Mouse (Mus musculus): ENCODE measurements around the gene Tspan1. TPM values are rescaled to one million over a fixed set of nuclear protein-coding genes. Genes with fewer than 3 reads are reported as not detected.

Tspan1 gene
- polyA plus RNA-seq, 1 experiment from 2014 or later, result 0.22 TPM

- no peaks in the 10 kb centered on the region for H3K9me3 ChIP-seq
- no peak overlapping the region for H3K4me2 ChIP-seq
- WGBS, result 71% methylated on average over 1 of the region's 1 CpGs
- no peak overlapping the region for H3K4me3 ChIP-seq
- peaks cover 19% of the 10 kb centered on the region for H3K4me1 ChIP-seq
- H3K27ac ChIP-seq, result no peak overlapping the region
- H3K27me3 ChIP-seq (replicated peaks), result no peaks in the 10 kb centered on the region; the same call in 1 of the 2 replicates
- H3K36me3 ChIP-seq (replicated peaks), result no peaks in the 10 kb centered on the region
- no peak overlapping the region for H3K9ac ChIP-seq
- no peak for ATAC-seq (replicated peaks)
These were observed 25.7 kb downstream of the Tspan1 start for GRCm38 (mm10) chr4:116141736-116142135.

DNA sequence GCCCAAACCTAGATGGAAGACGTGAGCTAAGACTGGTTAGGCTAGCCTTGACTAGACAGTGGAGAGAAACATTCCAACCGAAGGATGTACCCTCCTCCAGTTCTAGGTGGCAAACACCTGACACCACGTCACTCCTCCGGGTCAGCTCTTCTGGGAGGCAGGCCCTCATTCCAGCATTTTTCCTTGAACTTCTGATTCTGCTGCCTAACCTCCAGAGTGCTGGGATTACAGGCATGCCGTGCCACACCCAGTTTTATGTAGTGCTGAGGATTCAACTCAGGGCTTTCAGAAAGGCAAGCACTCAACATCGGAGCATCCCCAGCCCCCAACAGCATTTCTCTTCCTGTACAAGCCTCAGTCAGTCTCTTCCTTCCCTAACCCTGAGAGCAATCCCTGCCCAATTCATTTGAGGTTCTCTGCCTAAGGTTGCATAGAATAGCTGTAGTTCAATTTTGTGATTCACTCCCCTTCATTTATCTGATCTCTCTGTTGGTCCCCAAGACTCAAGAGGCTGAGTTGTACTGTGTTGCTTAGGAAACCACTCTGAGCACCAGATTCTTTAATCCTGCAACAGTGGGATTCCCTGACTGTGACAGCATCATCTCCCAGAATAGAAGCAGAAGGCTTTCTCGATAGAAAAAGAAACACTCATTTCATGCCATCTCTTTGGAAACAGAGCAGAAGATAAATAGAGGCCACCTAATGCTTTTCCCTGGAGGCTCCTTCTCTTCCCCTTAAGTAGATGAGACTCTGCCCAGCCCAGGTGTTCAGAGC, 26.4 kb downstream of the Tspan1 start:
- H3K4me2 ChIP-seq, result no peak overlapping the region
- peaks cover 19% of the 10 kb centered on the region for H3K4me1 ChIP-seq
- H3K27ac ChIP-seq, result no peak overlapping the region
- no peak overlapping the region for H3K4me3 ChIP-seq
- no peaks in the 10 kb centered on the region; the same call in 1 of the 2 replicates for H3K27me3 ChIP-seq (replicated peaks)
- H3K9ac ChIP-seq, result no peak overlapping the region
- no peak for ATAC-seq (replicated peaks)
- no peaks in the 10 kb centered on the region for H3K9me3 ChIP-seq
- WGBS, result 78% methylated on average over 7 of the region's 7 CpGs
- H3K36me3 ChIP-seq (replicated peaks), result no peaks in the 10 kb centered on the region

DNA sequence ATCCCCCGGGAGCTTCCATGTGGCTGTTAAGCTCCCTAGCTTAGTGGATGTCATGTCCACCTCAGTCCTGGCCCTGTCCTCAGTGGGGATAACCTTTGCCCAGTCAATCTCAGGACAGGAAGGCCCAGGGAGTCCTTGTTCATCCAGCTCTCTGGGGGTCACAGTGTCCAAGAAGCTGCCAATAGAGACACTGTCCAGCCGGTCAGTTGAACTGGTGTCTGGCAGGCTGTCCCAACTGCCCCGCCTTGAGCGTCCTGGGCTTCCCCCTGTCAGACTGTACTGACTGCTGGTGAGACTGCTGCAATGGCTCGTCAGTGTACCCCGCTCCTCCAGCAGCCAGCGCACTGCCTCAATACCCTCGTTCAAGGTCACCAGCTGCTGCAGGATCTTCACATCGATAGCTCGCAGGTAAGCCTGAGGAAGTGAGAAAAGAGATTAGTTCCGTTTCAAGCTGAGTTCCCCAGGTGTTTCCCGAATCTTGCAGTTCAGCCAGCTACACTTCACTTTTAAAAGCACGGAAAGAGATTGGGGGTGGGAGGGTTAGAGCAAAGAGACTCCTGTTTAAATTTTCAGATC, 29.9 kb downstream of the Tspan1 start:
- H3K27me3 ChIP-seq (replicated peaks), result no peaks in the 10 kb centered on the region
- no peak overlapping the region for H3K4me3 ChIP-seq
- WGBS, result 52% methylated on average over 13 of the region's 13 CpGs
- no peak overlapping the region for H3K9ac ChIP-seq
- H3K4me1 ChIP-seq, result no peaks in the 10 kb centered on the region
- no peak overlapping the region for H3K4me2 ChIP-seq
- no peaks in the 10 kb centered on the region for H3K36me3 ChIP-seq (replicated peaks)
- no peaks in the 10 kb centered on the region for H3K9me3 ChIP-seq
- ATAC-seq (replicated peaks), result no peak
- H3K27ac ChIP-seq, result no peak overlapping the region

- Histone ChIP-seq H3K27ac (no peak overlapping the region), H3K9me3 (no peaks in the 10 kb centered on the region), H3K4me3 (no peak overlapping the region), H3K4me2 (no peak overlapping the region), H3K4me1 (no peaks in the 10 kb centered on the region), H3K9ac (no peak overlapping the region), H3K27me3 (replicated peaks) (no peaks in the 10 kb centered on the region), H3K36me3 (replicated peaks) (no peaks in the 10 kb centered on the region)
- ATAC-seq (replicated peaks), result peak; percentile 52; the same call in 1 of the 2 replicates
- WGBS, result 29% methylated on average over 2 of the region's 2 CpGs
These were observed 32.4 kb downstream of the Tspan1 start for GRCm38 (mm10) chr4:116134990-116135389.

GRCm38 (mm10) chr4:116133126-116133525, 34.3 kb downstream of the Tspan1 start:
- no peaks in the 10 kb centered on the region for H3K36me3 ChIP-seq (replicated peaks)
- no peaks in the 10 kb centered on the region for H3K9me3 ChIP-seq
- H3K4me3 ChIP-seq, result no peak overlapping the region
- ATAC-seq (replicated peaks), result no peak
- H3K4me1 ChIP-seq, result no peaks in the 10 kb centered on the region
- H3K4me2 ChIP-seq, result no peak overlapping the region
- H3K9ac ChIP-seq, result no peak overlapping the region
- WGBS, result 89% methylated on average over 4 of the region's 4 CpGs
- no peaks in the 10 kb centered on the region for H3K27me3 ChIP-seq (replicated peaks)
- no peak overlapping the region for H3K27ac ChIP-seq

- no peaks in the 10 kb centered on the region for H3K9me3 ChIP-seq
- H3K4me2 ChIP-seq, result no peak overlapping the region
- ATAC-seq (replicated peaks), result no peak
- H3K27ac ChIP-seq, result no peak overlapping the region
- H3K27me3 ChIP-seq (replicated peaks), result no peaks in the 10 kb centered on the region
- H3K4me3 ChIP-seq, result no peak overlapping the region
- no peaks in the 10 kb centered on the region for H3K36me3 ChIP-seq (replicated peaks)
- no peak overlapping the region for H3K9ac ChIP-seq
- peaks cover 17% of the 10 kb centered on the region for H3K4me1 ChIP-seq
- WGBS, result 61% methylated on average over 6 of the region's 6 CpGs
These were observed 39.4 kb downstream of the Tspan1 start for GRCm38 (mm10) chr4:116127956-116128355.

DNA sequence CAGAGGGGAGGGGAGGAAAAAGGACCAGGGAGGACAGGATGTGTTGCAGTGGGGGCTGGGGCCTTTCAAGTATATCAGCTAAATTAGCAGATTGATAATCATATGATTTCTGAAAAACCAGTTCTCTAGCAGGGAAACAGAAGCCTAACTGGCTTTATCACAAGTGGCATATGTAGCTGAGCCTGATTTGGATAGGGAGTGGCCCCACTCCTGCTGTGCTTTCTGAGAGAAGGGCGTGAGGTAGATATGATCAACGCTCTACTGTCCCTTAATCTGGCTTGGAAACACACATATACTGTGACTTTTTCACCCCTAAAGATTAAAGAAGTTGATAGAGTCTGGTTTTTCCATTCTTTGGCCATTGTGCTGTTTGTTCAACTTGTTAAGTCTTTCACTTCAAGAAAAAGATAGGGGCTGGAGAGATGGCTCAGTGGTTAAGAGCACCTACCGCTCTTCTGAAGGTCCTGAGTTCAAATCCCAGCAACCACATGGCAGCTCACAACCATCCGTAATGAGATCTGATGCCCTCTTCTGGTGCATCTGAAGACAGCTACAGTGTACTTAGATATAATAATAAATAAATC, 41.5 kb downstream of the Tspan1 start:
- H3K9me3 ChIP-seq, result no peaks in the 10 kb centered on the region

DNA sequence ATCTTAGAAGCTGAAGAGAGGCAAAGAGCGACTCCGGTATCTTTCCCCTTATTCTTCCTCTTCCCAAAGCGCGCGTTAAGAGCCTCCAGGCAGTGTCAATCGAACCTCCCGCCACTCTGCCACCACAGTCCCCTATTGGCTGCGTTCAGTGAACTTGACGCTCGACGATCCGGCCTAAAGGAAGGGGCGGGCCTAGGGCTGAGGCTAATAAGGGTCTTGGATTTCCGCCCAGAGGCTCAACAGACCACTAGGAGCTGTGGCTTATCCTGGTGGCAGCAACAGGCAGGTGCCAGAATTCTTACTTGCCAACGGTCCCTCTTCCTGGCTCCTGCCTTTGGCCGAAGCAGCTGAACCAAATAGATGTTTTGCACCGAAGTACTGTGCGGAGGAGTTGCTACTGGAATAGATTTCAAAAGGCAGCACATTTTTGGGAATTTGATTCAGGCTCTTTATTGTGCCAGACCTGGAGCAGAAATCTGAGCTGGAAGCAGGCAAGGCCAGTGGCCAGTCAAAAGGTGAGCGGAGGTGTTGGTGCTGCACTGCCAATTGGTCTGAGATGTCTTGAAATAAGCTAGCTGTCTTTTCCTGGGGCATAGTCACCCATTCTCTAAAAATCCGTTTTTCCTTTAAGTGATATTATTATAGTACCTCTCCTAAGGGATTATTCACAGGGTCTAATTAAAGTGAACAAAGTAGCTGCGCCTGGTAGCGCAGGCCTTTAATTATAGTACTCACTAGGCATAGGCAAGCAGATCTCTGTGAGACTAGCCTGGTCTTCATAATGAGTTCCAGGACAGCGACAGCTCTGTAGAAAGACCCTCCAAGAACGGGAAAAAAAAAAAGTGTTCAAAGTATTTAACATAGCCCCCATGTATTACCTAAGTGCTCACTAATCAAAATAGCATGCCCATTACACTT, 43.5 kb downstream of the Tspan1 start, which contains the start of the genes Rad54l and Pomgnt1:
Gene Rad54l (minus strand): TSS at position 89 of the 918 bp plus-strand sequence.
Gene Pomgnt1 (plus strand): TSS at position 239 of the 918 bp plus-strand sequence.
- Histone ChIP-seq H3K4me1 (peaks cover 20% of the 10 kb centered on the region), H3K9ac (peak within 1 kb of the TSS; percentile 53), H3K9me3 (no peaks in the 10 kb centered on the region), H3K4me2 (peak within 1 kb of the TSS; percentile 76), H3K4me3 (peak within 1 kb of the TSS; percentile 57), H3K27ac (peak within 1 kb of the TSS; percentile 54), H3K36me3 (replicated peaks) (no peaks in the 10 kb centered on the region), H3K27me3 (replicated peaks) (no peaks in the 10 kb centered on the region)
- 5% methylated on average over 24 of the region's 24 CpGs for WGBS
- peak; percentile 98 for ATAC-seq (replicated peaks)

More for the DNA sequence above, 41.5 kb downstream of the Tspan1 start:
- Histone ChIP-seq H3K9ac (no peak overlapping the region), H3K27me3 (replicated peaks) (no peaks in the 10 kb centered on the region), H3K4me1 (peaks cover 20% of the 10 kb centered on the region), H3K36me3 (replicated peaks) (no peaks in the 10 kb centered on the region), H3K27ac (no peak overlapping the region), H3K4me2 (no peak overlapping the region), H3K4me3 (no peak overlapping the region)
- WGBS, result 97% methylated on average over 4 of the region's 4 CpGs
- no peak for ATAC-seq (replicated peaks)

- Histone ChIP-seq H3K4me3 (peak overlapping the region; percentile 57), H3K9ac (no peak overlapping the region), H3K4me1 (peaks cover 20% of the 10 kb centered on the region), H3K9me3 (no peaks in the 10 kb centered on the region), H3K36me3 (replicated peaks) (no peaks in the 10 kb centered on the region), H3K27ac (no peak overlapping the region), H3K4me2 (peak overlapping the region; percentile 76), H3K27me3 (replicated peaks) (no peaks in the 10 kb centered on the region)
- WGBS, result 0% methylated on average over 1 of the region's 1 CpGs
- no peak for ATAC-seq (replicated peaks)
These were observed 44.6 kb downstream of the Tspan1 start for GRCm38 (mm10) chr4:116122762-116123161.
